Mouse (Mus musculus): ENCODE data around the gene Slc16a13. TPM values are rescaled to one million over a fixed set of nuclear protein-coding genes. Genes with fewer than 3 reads are reported as not detected.

Slc16a13 gene
- 11.5 and 12.1 TPM in 2 replicates for polyA plus RNA-seq (2015; fragmentation: Nextera tagmentation; extraction: Ambion mirVana)

GRCm38 (mm10) chr11:70220731-70221602, at the start of gene Slc16a13:
TSS of gene Slc16a13 (minus strand) at chr11:70221064.

DNA sequence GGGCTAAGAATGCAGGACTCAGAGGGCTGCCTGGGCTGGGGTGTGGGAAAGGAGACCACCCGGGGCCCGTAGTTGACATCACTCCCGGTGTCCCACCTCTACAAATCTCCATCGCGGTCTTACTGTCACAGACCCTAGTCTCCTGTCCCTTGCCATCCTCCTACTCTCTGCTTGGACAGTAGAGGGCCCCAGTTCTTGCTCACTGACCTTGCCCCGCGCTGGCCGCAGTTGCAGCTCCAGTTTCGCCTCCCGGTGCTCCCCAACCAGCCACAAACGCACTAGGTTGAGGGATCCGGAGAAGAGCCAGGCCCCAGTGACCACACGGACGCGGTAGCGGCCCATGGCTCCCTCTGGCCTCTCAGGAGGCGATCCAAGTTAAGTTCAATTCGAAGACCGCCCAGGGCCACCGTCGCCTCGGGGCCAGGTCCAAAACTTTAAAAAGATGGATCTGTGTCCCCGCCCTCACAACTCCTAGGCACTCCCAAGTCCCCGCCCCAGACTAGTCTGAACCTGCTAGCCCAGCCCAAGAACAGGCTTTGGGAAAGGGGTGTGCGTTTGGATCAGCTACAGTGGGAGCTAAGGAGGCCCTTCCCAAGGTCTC, 34.2 kb upstream of the Slc16a13 start, which contains the start of gene Alox12:
Gene Alox12, minus strand, starts transcription at position 423 of the 601 bp plus-strand sequence.

DNA sequence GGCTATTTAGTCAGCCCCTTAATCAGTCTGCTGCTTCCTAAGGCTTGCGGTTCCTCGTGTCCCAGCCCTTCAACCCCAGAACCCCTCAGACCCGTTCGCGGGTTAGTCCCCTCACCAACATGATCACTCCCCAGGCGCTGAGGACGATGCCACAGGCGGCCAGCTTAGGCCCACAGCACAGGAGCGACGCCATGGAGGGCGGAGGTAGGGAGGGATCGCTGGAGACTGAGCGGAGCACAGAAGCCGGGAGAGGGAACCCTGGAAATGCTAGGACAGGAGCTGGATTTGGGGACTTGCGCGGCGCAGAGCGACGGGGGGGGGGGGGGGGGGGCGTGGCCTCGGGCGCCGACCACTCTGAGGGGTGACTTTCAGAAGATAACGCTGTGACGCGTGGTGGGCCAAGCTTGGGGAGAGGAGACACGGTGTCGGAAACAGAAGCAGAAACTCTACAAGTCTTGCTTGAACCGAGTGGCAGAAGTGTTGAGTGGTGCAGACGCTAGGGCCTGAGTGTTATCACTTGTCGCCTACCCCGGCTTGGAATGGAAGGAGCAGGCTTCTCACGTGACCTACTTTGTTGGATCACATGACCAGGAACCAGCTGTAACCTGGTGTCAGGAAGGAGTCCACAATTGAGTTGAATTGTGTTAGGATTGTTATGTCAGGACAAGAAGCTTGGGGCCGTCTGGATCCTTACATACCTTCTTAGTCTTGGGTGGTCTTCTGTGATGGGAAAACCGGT, 18.8 kb upstream of the Slc16a13 start, which contains the start of the genes Gm21988 and Rnasek:
Gene Gm21988, minus strand, starts transcription at position 290 of the 739 bp plus-strand sequence.
Gene Rnasek, minus strand, starts transcription at position 302 of the 739 bp plus-strand sequence.

DNA sequence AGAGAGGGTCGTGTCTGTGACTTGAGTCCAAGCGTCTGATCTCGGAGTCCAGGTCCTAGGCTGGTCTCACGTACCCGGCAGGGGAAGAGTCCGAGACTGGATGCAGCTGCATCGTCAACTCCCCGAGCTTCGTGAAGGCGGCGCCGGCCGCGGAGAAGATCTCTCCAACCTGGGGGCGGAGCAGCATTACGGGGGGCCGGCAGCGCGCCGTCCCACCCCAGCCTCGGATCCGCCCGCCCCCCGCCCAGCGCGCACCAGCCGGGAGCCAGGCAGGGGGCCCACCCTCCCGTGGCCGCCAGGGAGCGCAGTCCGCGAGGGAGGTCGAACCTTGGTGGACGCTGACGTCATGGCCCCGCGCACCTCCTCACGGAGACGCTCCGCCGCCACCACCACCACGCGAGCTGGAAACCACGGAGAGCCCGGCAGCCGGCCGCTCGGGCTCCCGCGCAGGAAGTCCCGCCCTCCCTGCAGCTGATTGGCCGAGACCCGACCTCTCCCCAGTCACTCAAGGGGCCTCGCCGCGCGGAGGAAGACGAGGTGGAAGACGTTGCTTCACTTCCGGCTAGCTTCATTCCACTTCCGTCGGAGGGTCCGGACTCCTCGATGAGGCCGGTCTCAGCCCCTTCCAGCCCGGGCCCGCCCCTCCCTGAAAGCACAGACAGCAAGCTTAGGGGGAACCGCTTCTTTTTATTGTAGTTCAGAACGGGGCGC, 16.7 kb upstream of the Slc16a13 start, which contains the start of gene 0610010K14Rik:
Gene 0610010K14Rik, minus strand, starts transcription at position 458 of the 711 bp plus-strand sequence.

GRCm38 (mm10) chr11:70229260-70230010, 8.6 kb upstream of the Slc16a13 start, which contains the start of gene Bcl6b:
TSS of gene Bcl6b (minus strand) at chr11:70229798.

DNA sequence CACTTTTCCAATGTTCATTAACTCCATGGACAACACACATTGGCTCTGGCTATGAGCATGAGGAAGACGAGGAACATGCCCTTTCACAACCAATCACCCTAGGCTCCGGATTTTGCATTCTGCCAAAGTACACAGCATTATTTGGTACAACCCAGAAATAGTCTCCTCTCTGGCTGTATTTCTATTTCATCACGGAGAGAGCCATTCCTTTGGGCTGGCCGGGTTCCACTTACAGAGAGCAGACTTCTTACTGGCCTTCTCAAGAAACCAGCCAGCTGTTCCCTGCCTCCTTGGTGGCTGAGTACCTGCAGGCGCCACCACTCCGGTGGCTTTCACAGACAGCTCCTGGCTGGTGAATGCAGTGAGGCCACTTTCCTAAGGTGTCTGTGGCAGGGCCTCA, 8.4 kb downstream of the Slc16a13 start, which contains the start of gene Slc16a11:
Gene Slc16a11, plus strand, starts transcription at position 330 of the 400 bp plus-strand sequence.

MicroRNAs within 50 kb of the gene (microRNA counts, 519-probe panel; counts per million panel counts)
- microRNA mmu-miR-195 (3,089 counts per million, percentile 15 among the panel's probes with 10 or more counts), microRNA mmu-miR-497 (40.5 counts per million)

Small RNAs within 50 kb of the gene (microRNA-seq; reads per million reads assigned to microRNA genes)
- 633 reads per million, percentile 71 among the genes with 10 or more reads in this experiment for gene Mir195a
- not detected for gene Mir497
- not detected for gene Mir497b

Other genes starting within 250 kb of the Slc16a13 start
- gene Ctdnep1, start 239.9 kb downstream of the Slc16a13 start, polyA plus RNA-seq (2015; fragmentation: Nextera tagmentation; extraction: Ambion mirVana) = 32.8 and 41.1 TPM in 2 replicates
- 161 and 162 TPM in 2 replicates for gene Elp5, start 238.5 kb downstream of the Slc16a13 start, polyA plus RNA-seq (2015; fragmentation: Nextera tagmentation; extraction: Ambion mirVana)
- 532 and 552 TPM in 2 replicates for gene Gabarap, start 229.9 kb downstream of the Slc16a13 start, polyA plus RNA-seq (2015; fragmentation: Nextera tagmentation; extraction: Ambion mirVana)
- gene Phf23, start 225.3 kb downstream of the Slc16a13 start, polyA plus RNA-seq (2015; fragmentation: Nextera tagmentation; extraction: Ambion mirVana) = 41.5 and 47.4 TPM in 2 replicates
- 16.9 and 19.7 TPM in 2 replicates for gene Dvl2, start 220.5 kb downstream of the Slc16a13 start, polyA plus RNA-seq (2015; fragmentation: Nextera tagmentation; extraction: Ambion mirVana)
- gene Acadvl, start 205.7 kb downstream of the Slc16a13 start, polyA plus RNA-seq (2015; fragmentation: Nextera tagmentation; extraction: Ambion mirVana) = 67.1 and 67.9 TPM in 2 replicates
- 23.8 and 24.9 TPM in 2 replicates for gene Dlg4, start 204.1 kb downstream of the Slc16a13 start, polyA plus RNA-seq (2015; fragmentation: Nextera tagmentation; extraction: Ambion mirVana)
- gene Asgr1, start 167.0 kb downstream of the Slc16a13 start, polyA plus RNA-seq (2015; fragmentation: Nextera tagmentation; extraction: Ambion mirVana) = 4.8 and 7.3 TPM in 2 replicates
- 0.28 TPM in 1 of 2 replicates, not detected in the other for gene Asgr2, start 128.4 kb downstream of the Slc16a13 start, polyA plus RNA-seq (2015; fragmentation: Nextera tagmentation; extraction: Ambion mirVana)
- gene Mgl2, start 90.7 kb downstream of the Slc16a13 start, polyA plus RNA-seq (2015; fragmentation: Nextera tagmentation; extraction: Ambion mirVana) = 0.69 and 0.70 TPM in 2 replicates
- 0.71 and 2.0 TPM in 2 replicates for gene Clec10a, start 64.9 kb downstream of the Slc16a13 start, polyA plus RNA-seq (2015; fragmentation: Nextera tagmentation; extraction: Ambion mirVana)
- gene Slc16a11, start 8.3 kb downstream of the Slc16a13 start, polyA plus RNA-seq (2015; fragmentation: Nextera tagmentation; extraction: Ambion mirVana) = 19.5 and 20.3 TPM in 2 replicates
- gene Bcl6b, start 8.7 kb upstream of the Slc16a13 start, polyA plus RNA-seq (2015; fragmentation: Nextera tagmentation; extraction: Ambion mirVana) = 2.9 and 3.3 TPM in 2 replicates
- gene 0610010K14Rik, start 16.9 kb upstream of the Slc16a13 start, polyA plus RNA-seq (2015; fragmentation: Nextera tagmentation; extraction: Ambion mirVana) = 149 and 172 TPM in 2 replicates
- gene Gm21988, start 18.8 kb upstream of the Slc16a13 start, polyA plus RNA-seq (2015; fragmentation: Nextera tagmentation; extraction: Ambion mirVana) = 16.0 and 18.3 TPM in 2 replicates
- 645 and 685 TPM in 2 replicates for gene Rnasek, start 18.8 kb upstream of the Slc16a13 start, polyA plus RNA-seq (2015; fragmentation: Nextera tagmentation; extraction: Ambion mirVana)
- gene Alox12, start 34.3 kb upstream of the Slc16a13 start, polyA plus RNA-seq (2015; fragmentation: Nextera tagmentation; extraction: Ambion mirVana) = 1.4 and 2.3 TPM in 2 replicates
- gene Alox12e, start 101.6 kb upstream of the Slc16a13 start, polyA plus RNA-seq (2015; fragmentation: Nextera tagmentation; extraction: Ambion mirVana) = 0.08 and 0.10 TPM in 2 replicates
- gene Alox15, start 131.0 kb upstream of the Slc16a13 start, polyA plus RNA-seq (2015; fragmentation: Nextera tagmentation; extraction: Ambion mirVana) = 0.13 and 0.18 TPM in 2 replicates
- gene Pelp1, start 189.0 kb upstream of the Slc16a13 start, polyA plus RNA-seq (2015; fragmentation: Nextera tagmentation; extraction: Ambion mirVana) = 23.0 and 25.1 TPM in 2 replicates
- 63.1 and 70.4 TPM in 2 replicates for gene Arrb2, start 211.6 kb upstream of the Slc16a13 start, polyA plus RNA-seq (2015; fragmentation: Nextera tagmentation; extraction: Ambion mirVana)
- 35.2 and 36.0 TPM in 2 replicates for gene Med11, start 230.9 kb upstream of the Slc16a13 start, polyA plus RNA-seq (2015; fragmentation: Nextera tagmentation; extraction: Ambion mirVana)
- gene Zmynd15, start 238.4 kb upstream of the Slc16a13 start, polyA plus RNA-seq (2015; fragmentation: Nextera tagmentation; extraction: Ambion mirVana) = 0.80 and 1.5 TPM in 2 replicates
- 9.8 and 10.5 TPM in 2 replicates for gene Cxcl16, start 238.9 kb upstream of the Slc16a13 start, polyA plus RNA-seq (2015; fragmentation: Nextera tagmentation; extraction: Ambion mirVana)